Mouse (Mus musculus) heart, adult 2 months (tissue): Measurements from ENCODE around the gene Usmg5. TPM values are rescaled to one million over a fixed set of nuclear protein-coding genes. Genes with fewer than 3 reads are reported as not detected.
A peak's percentile ranks its signal among the peaks of the same experiment; 100 is the strongest.

Source experiments
- DNase-seq, 2 experiments: peaks; one replicate each; pipeline ENCODE4 v3.0.0; 2021
- H3K27ac ChIP-seq: fragments of 200-600 bp; 2 replicates; pipeline ENCODE4 v1.8.1; 2022
- H3K27me3 ChIP-seq: fragments of 200-500 bp; 2 replicates; pipeline ENCODE4 v1.6.1; 2012; ENCODE audit warnings: mild to moderate bottlenecking, low read length, inconsistent platforms, mixed read lengths; ENCODE audit not compliant: control insufficient read depth, insufficient read depth
- H3K36me3 ChIP-seq: fragments of 200-500 bp; 2 replicates; pipeline ENCODE4 v1.6.1; 2012; ENCODE audit warnings: low read length, inconsistent platforms; ENCODE audit not compliant: control insufficient read depth, insufficient read depth
- H3K4me1 ChIP-seq: fragments of 200-500 bp; 2 replicates; pipeline ENCODE4 v1.6.1; 2011; ENCODE audit warnings: low read length; ENCODE audit not compliant: control insufficient read depth, insufficient read depth
- H3K4me3 ChIP-seq: fragments of 200-600 bp; 2 replicates; pipeline ENCODE4 v1.8.1; 2022
- H3K79me2 ChIP-seq: fragments of 200-500 bp; replicated peaks from 2 replicates; pipeline ENCODE4 v1.6.1; 2012; ENCODE audit warnings: mild to moderate bottlenecking, inconsistent platforms, low read length, moderate library complexity, mixed read lengths; ENCODE audit not compliant: control insufficient read depth, insufficient read depth
- H3K9ac ChIP-seq: fragments of 200-500 bp; 2 replicates; pipeline ENCODE4 v1.6.1; 2012; ENCODE audit warnings: low read depth, mild to moderate bottlenecking, control low read depth, inconsistent platforms, low read length, mixed read lengths
- CTCF ChIP-seq: fragments of 200-600 bp; IDR thresholded peaks from 2 replicates; pipeline ENCODE4 v1.8.1; 2022; ENCODE audit warnings: antibody characterized with exemption, mild to moderate bottlenecking, moderate library complexity
- EP300 ChIP-seq: fragments of 200-500 bp; IDR thresholded peaks from 2 replicates; pipeline ENCODE4 v1.6.1; 2011; ENCODE audit warnings: low read depth, low read length, control low read depth; ENCODE audit not compliant: insufficient read depth
- POLR2A ChIP-seq: fragments of 200-500 bp; IDR thresholded peaks from 2 replicates; pipeline ENCODE4 v1.6.1; 2011; ENCODE audit warnings: mild to moderate bottlenecking, low read depth, low read length, control low read depth; ENCODE audit not compliant: insufficient read depth
- WGBS: fragments of 180-500 bp; shearing (Covaris S2); methylation state at CpG from one replicate; pipeline ENCODE4 v1.1.7; 2018; 5-methylcytosine and 5-hydroxymethylcytosine counted together
- intact Hi-C: fragments of 180-260 bp; cut with DNase I; formaldehyde crosslinking; loops from one replicate; pipeline ENCODE4 v1.15.1; 2025
- polyA plus RNA-seq: library from polyadenylated mRNA; depleted of rRNA; stranded (reverse); fragments of >200 nt; gene quantifications from 2 replicates; pipeline ENCODE4 v1.2.3, GENCODE M21; 2012
- total RNA-seq, 2 experiments: library from RNA; stranded (reverse); gene quantifications; 2 replicates each; pipeline ENCODE4 v1.2.3; 2021

The Usmg5 gene
- total and polyA plus RNA-seq, 3 experiments, result 762 to 2,490 (median 2,026) TPM

DNA sequence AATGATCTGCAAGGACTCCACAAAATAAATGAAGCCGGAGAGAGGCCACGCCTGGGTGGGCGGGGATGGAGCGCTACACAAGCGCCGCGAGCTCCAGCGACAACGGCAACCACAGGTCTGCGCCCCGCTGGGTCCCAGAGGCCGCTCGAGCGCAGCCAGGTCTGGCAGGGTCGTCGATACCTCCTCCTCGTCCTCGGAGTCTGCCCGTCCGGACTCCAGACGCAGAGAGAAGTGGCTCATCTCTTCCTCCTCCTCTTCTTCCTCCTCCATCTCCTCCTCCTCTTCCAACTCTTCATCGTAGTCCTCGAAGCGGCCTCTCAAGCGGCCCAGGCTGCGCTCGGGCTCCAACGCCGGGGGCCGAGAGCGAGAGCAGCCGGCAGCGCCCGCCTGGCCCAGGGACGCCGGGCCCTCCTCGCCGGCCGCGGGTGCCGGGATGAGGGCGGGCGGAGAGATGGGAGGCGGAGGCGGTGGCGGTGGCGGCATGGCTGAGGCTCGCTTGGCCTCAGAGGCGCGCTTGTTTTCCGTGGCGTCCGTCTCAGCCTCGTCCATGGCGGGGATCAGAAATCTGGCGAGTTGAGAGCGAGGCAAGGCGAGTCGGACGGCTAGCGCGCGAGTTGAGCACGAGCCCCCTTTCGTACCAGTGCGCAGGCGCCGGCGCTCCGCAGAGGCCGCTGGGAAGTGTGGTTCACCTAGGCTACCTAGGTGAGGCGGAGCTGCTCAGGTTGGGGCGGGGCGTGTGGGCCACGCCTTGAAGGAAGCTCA is 40.0 kb downstream of the Usmg5 start, which contains the start of gene Pcgf6:
Gene Pcgf6, minus strand, starts transcription at position 636 of the 762 bp plus-strand sequence.
- Histone ChIP-seq H3K4me1 (peaks cover 4% of the 10 kb centered on the region; the same call in 1 of the 2 replicates), H3K9ac (peak within 1 kb of the TSS; percentile 91), H3K27ac (peak within 1 kb of the TSS; percentile 70), H3K27me3 (no peaks in the 10 kb centered on the region), H3K79me2 (no peaks in the 10 kb centered on the region), H3K4me3 (peak within 1 kb of the TSS; percentile 67), H3K36me3 (no peaks in the 10 kb centered on the region)
- TF ChIP-seq CTCF, result no peak
- no peak for TF ChIP-seq POLR2A
- no peak for TF ChIP-seq EP300
- DNase-seq, result peak; percentile 79 to 83
- WGBS, result under 1% methylated on average over 75 of the region's 75 CpGs
- intact Hi-C loops, result no loop called here

DNA sequence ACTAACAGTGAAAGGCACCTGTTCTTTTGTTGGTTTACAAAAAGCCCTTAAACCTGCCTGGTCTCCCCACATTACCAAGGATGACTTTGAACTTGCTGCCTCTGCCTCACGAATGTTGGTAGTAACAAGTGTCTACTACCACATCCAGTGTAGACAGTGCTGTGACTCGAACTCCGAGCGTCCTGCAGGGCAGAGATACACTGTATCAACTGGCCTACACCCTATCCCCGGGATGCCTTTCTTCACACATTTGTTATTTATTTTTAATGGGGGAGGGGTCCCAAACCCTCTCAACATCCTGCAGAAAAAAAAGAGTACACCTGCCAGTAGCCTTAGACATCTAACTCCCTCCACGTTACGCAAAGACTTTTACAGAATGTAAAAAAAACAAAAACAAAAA is 40.6 kb downstream of the Usmg5 start:
- Histone ChIP-seq H3K36me3 (no peaks in the 10 kb centered on the region), H3K4me3 (peak overlapping the region; percentile 67), H3K79me2 (no peaks in the 10 kb centered on the region), H3K9ac (no peak overlapping the region), H3K27me3 (no peaks in the 10 kb centered on the region), H3K27ac (no peak overlapping the region; the same call in 1 of the 2 replicates), H3K4me1 (peaks cover 4% of the 10 kb centered on the region; the same call in 1 of the 2 replicates)
- DNase-seq, result no peak
- WGBS, result 8% methylated on average over 7 of the region's 7 CpGs
- intact Hi-C loops, result no loop called here
- TF ChIP-seq EP300 (no peak), POLR2A (no peak), CTCF (no peak)

GRCm38 (mm10) chr19:47049061-47049460 is 41.4 kb downstream of the Usmg5 start:
- Histone ChIP-seq H3K27me3 (no peaks in the 10 kb centered on the region), H3K4me3 (no peak overlapping the region), H3K9ac (no peak overlapping the region), H3K36me3 (no peaks in the 10 kb centered on the region), H3K4me1 (peaks cover 4% of the 10 kb centered on the region; the same call in 1 of the 2 replicates), H3K27ac (no peak overlapping the region), H3K79me2 (no peaks in the 10 kb centered on the region)
- 61% methylated on average over 4 of the region's 4 CpGs for WGBS
- DNase-seq, result no peak
- intact Hi-C loops, result no loop called here
- TF ChIP-seq CTCF (no peak), POLR2A (no peak), EP300 (no peak)

GRCm38 (mm10) chr19:47047236-47047833 is 43.1 kb downstream of the Usmg5 start:
- intact Hi-C loops, result no loop called here
- Histone ChIP-seq H3K27me3 (no peaks in the 10 kb centered on the region), H3K36me3 (no peaks in the 10 kb centered on the region), H3K4me1 (peaks cover 4% of the 10 kb centered on the region; the same call in 1 of the 2 replicates), H3K9ac (no peak overlapping the region), H3K4me3 (no peak overlapping the region), H3K27ac (no peak overlapping the region), H3K79me2 (no peaks in the 10 kb centered on the region)
- DNase-seq, result no peak
- no peak for TF ChIP-seq POLR2A
- no peak for TF ChIP-seq EP300
- TF ChIP-seq CTCF, result no peak
- 92% methylated on average over 13 of the region's 13 CpGs for WGBS

GRCm38 (mm10) chr19:47046343-47046742 is 44.1 kb downstream of the Usmg5 start:
- TF ChIP-seq CTCF (peak; percentile 23; the same call in 1 of the 2 replicates), POLR2A (no peak), EP300 (no peak)
- WGBS, result 96% methylated on average over 1 of the region's 1 CpGs
- intact Hi-C loops, result no loop called here
- H3K27ac ChIP-seq, result no peak overlapping the region
- peaks cover 4% of the 10 kb centered on the region; the same call in 1 of the 2 replicates for H3K4me1 ChIP-seq
- H3K9ac ChIP-seq, result no peak overlapping the region
- no peak overlapping the region for H3K4me3 ChIP-seq
- DNase-seq, result no peak
- H3K79me2 ChIP-seq, result no peaks in the 10 kb centered on the region
- no peaks in the 10 kb centered on the region for H3K27me3 ChIP-seq
- no peaks in the 10 kb centered on the region for H3K36me3 ChIP-seq

GRCm38 (mm10) chr19:47043608-47044007 is 46.8 kb downstream of the Usmg5 start:
- Histone ChIP-seq H3K9ac (no peak overlapping the region), H3K36me3 (no peaks in the 10 kb centered on the region), H3K27ac (no peak overlapping the region), H3K27me3 (no peaks in the 10 kb centered on the region), H3K4me1 (no peaks in the 10 kb centered on the region), H3K79me2 (no peaks in the 10 kb centered on the region), H3K4me3 (no peak overlapping the region)
- DNase-seq, result no peak
- peak; percentile 66 for TF ChIP-seq CTCF
- TF ChIP-seq EP300, result no peak
- 80% methylated on average over 3 of the region's 3 CpGs for WGBS
- intact Hi-C loops, result loop anchor here (2.0 kb wide), 1 partner anchor 167 kb away; no protein-coding TSS in a partner anchor
